Mouse (Mus musculus): ENCODE data around the gene Tcp1. TPM values are rescaled to one million over a fixed set of nuclear protein-coding genes. Genes with fewer than 3 reads are reported as not detected.
"Not testable (repeated sequence)": the region's sequence is repeated elsewhere in the genome, so short reads cannot be mapped to it uniquely, and the experiment has no call there.

Gene Tcp1
- polyA plus RNA-seq, 1 experiment from 2014 or later: 530 TPM

DNA sequence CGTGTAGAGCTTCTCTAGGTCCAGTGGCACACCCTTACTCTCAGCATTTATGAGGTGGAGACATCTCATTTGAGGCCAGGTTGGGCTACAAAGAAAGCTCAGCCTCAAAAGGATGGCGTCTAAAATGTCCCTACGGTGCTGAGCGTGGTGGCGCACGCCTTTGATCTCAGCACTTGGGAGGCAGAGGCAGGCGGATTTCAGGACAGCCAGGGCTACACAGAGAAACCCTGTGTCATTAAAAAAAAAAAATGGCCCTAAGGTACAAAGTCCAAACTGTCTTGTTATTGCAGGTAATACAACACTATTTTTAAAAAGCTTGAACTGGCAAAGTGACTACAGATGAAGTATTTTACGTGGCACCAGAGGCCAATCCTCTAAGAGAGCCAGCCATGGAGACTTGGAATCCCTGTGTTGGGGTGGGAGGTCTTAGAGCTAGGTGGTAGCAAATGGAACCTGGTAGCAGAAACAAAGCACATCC is 10.2 kb downstream of the Tcp1 start:
- DNase-seq (ENCODE audit: low spot score) (no peak), ATAC-seq (ENCODE audit: insufficient read depth, low FRiP score, low TSS enrichment) (no peak)
- Histone ChIP-seq H3K36me3 (ENCODE audit: control insufficient read depth, insufficient read depth, low read length) (peaks cover 32% of the 10 kb centered on the region), H3K4me2 (ENCODE audit: low read depth) (no peak overlapping the region), H3K27ac (ENCODE audit: low read depth, low read length) (no peak overlapping the region), H3K4me3 (ENCODE audit: low read depth, low read length) (no peak overlapping the region), H3K9ac (ENCODE audit: low read length) (no peak overlapping the region), H3K27me3 (ENCODE audit: control insufficient read depth, insufficient read depth, low read length) (no peaks in the 10 kb centered on the region), H3K9me3 (ENCODE audit: control insufficient read depth, low read length) (no peaks in the 10 kb centered on the region), H3K4me1 (ENCODE audit: control insufficient read depth, insufficient read depth, low read length) (no peaks in the 10 kb centered on the region)
- WGBS: 88% methylated on average over 8 of the region's 8 CpGs

GRCm38 (mm10) chr17:12931576-12931975 is 16.1 kb downstream of the Tcp1 start:
- H3K36me3 ChIP-seq (ENCODE audit: control insufficient read depth, insufficient read depth, low read length); H3K4me3 ChIP-seq (ENCODE audit: low read depth, low read length); H3K9me3 ChIP-seq (ENCODE audit: control insufficient read depth, low read length); H3K4me2 ChIP-seq (ENCODE audit: low read depth); H3K27me3 ChIP-seq (ENCODE audit: control insufficient read depth, insufficient read depth, low read length); DNase-seq (ENCODE audit: low spot score); ATAC-seq (ENCODE audit: insufficient read depth, low FRiP score, low TSS enrichment); H3K4me1 ChIP-seq (ENCODE audit: control insufficient read depth, insufficient read depth, low read length); H3K27ac ChIP-seq (ENCODE audit: low read depth, low read length); H3K9ac ChIP-seq (ENCODE audit: low read length): not testable (repeated sequence)
- whole genome bisulfite sequencing: 90% methylated on average over 5 of the region's 5 CpGs

- 78% methylated on average over 4 of the region's 4 CpGs for WGBS
- no peak for ATAC-seq (ENCODE audit: insufficient read depth, low FRiP score, low TSS enrichment)
- DNase-seq (ENCODE audit: low spot score): no peak
- Histone ChIP-seq H3K9ac (ENCODE audit: low read length) (no peak overlapping the region), H3K4me1 (ENCODE audit: control insufficient read depth, insufficient read depth, low read length) (no peaks in the 10 kb centered on the region), H3K27me3 (ENCODE audit: control insufficient read depth, insufficient read depth, low read length) (no peaks in the 10 kb centered on the region), H3K27ac (ENCODE audit: low read depth, low read length) (no peak overlapping the region), H3K4me3 (ENCODE audit: low read depth, low read length) (no peak overlapping the region), H3K36me3 (ENCODE audit: control insufficient read depth, insufficient read depth, low read length) (no peaks in the 10 kb centered on the region), H3K4me2 (ENCODE audit: low read depth) (no peak overlapping the region), H3K9me3 (ENCODE audit: control insufficient read depth, low read length) (no peaks in the 10 kb centered on the region)
These were observed 20.2 kb downstream of the Tcp1 start for GRCm38 (mm10) chr17:12935719-12936118.

DNA sequence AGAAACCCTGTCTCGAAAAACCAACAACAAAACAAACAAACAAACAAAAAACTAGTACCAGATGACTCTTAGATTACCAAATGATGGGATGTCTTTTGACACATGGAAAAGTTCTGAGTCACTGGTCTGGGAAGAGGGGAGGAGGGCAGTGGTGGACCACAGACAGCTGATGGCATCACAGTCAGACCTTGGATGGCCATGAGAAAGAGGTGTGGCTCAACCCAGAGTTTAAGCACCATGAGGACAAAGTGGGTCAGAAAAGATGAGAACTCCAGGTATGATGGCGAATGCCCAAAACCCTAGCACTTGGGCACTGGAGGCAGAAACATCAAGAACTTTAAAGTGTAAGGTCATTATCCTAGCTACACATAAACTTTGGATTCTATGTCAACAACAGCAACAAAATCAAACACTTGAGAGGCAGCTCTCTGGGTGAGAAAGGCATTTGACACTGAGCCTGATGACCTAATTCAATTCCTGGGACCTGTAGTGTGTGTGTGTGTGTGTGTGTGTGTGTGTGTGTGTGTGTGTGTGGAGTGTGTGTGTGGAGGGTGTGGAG is 22.0 kb downstream of the Tcp1 start:
- no peak overlapping the region for H3K27ac ChIP-seq (ENCODE audit: low read depth, low read length)
- H3K9me3 ChIP-seq (ENCODE audit: control insufficient read depth, low read length): no peaks in the 10 kb centered on the region
- 76% methylated on average over 2 of the region's 2 CpGs for WGBS
- no peak overlapping the region for H3K4me3 ChIP-seq (ENCODE audit: low read depth, low read length)
- DNase-seq (ENCODE audit: low spot score): no peak
- H3K27me3 ChIP-seq (ENCODE audit: control insufficient read depth, insufficient read depth, low read length): no peaks in the 10 kb centered on the region
- no peaks in the 10 kb centered on the region for H3K36me3 ChIP-seq (ENCODE audit: control insufficient read depth, insufficient read depth, low read length)
- ATAC-seq (ENCODE audit: insufficient read depth, low FRiP score, low TSS enrichment): no peak
- H3K4me2 ChIP-seq (ENCODE audit: low read depth): no peak overlapping the region
- H3K4me1 ChIP-seq (ENCODE audit: control insufficient read depth, insufficient read depth, low read length): no peaks in the 10 kb centered on the region
- no peak overlapping the region for H3K9ac ChIP-seq (ENCODE audit: low read length)

DNA sequence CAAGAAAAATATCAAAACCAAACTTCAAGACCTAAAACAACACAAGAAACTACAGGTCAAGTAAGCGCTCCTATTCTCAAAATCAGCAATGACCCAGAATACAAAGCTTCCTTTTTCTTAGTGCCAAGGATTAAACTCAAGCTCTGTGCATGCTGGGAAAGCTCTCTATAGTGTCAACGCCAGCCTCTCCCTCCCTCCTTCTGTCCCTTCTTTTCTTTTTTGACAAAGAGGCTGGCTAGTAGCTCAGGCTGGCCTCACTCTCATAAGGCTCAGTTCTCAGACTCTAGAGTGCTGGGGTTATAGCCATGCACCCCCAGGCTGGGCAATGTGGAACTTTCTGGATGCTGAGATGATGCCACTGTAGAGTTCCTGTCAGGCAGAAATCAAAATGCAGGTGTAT is 22.6 kb downstream of the Tcp1 start:
- Histone ChIP-seq H3K27me3 (ENCODE audit: control insufficient read depth, insufficient read depth, low read length) (no peaks in the 10 kb centered on the region), H3K4me1 (ENCODE audit: control insufficient read depth, insufficient read depth, low read length) (no peaks in the 10 kb centered on the region), H3K9me3 (ENCODE audit: control insufficient read depth, low read length) (no peaks in the 10 kb centered on the region), H3K27ac (ENCODE audit: low read depth, low read length) (no peak overlapping the region), H3K4me2 (ENCODE audit: low read depth) (no peak overlapping the region), H3K36me3 (ENCODE audit: control insufficient read depth, insufficient read depth, low read length) (peaks cover under 1% of the 10 kb centered on the region; the same call in 1 of the 2 replicates), H3K9ac (ENCODE audit: low read length) (no peak overlapping the region), H3K4me3 (ENCODE audit: low read depth, low read length) (no peak overlapping the region)
- WGBS: 64% methylated on average over 2 of the region's 2 CpGs
- DNase-seq (ENCODE audit: low spot score) (no peak), ATAC-seq (ENCODE audit: insufficient read depth, low FRiP score, low TSS enrichment) (no peak)

DNA sequence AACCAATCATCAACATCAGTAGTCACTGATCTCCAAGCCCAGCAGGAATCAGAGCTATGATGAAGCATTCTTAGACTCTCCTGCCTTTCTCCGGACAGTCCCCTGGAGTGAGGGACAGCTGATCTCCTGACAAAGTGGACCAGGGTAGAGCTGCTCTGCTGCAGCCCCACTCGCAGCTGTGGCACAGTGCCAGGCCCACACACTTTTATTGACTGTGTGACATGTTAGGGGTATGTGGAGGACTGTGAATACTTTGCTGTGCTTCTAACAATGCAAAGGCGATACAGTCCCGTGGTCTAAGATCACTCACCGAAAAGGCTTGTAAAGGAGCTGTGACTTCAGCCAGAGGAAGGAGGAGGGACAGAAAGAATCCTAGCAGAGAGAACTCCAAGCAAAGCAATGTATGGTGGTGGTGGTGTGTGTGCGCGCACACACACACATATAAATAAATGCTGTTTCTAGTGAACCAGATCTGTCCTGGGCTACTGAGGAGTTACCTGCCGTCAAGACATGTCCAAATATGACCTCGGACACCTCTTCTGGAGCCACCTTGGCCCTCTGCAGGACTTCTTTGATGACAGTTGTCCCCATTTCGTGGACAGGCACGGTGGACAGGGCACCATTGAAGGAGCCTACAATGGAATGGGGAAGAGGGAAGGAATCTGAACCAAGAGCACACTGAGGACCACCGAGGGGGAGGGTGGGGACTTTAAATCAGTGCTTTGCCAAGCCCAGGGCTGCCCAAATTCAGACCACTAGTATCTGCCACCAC is 24.1 kb downstream of the Tcp1 start:
- ATAC-seq (ENCODE audit: insufficient read depth, low FRiP score, low TSS enrichment): 0 out of 2 replicates have a peak, but pooled peaks have one; percentile 23
- H3K4me1 ChIP-seq (ENCODE audit: control insufficient read depth, insufficient read depth, low read length); H3K27me3 ChIP-seq (ENCODE audit: control insufficient read depth, insufficient read depth, low read length); DNase-seq (ENCODE audit: low spot score); H3K4me3 ChIP-seq (ENCODE audit: low read depth, low read length); H3K36me3 ChIP-seq (ENCODE audit: control insufficient read depth, insufficient read depth, low read length); H3K27ac ChIP-seq (ENCODE audit: low read depth, low read length); H3K9ac ChIP-seq (ENCODE audit: low read length); H3K9me3 ChIP-seq (ENCODE audit: control insufficient read depth, low read length): not testable (repeated sequence)
- peak overlapping the region; percentile 36 for H3K4me2 ChIP-seq (ENCODE audit: low read depth)
- WGBS: 47% methylated on average over 2 of the region's 12 CpGs

DNA sequence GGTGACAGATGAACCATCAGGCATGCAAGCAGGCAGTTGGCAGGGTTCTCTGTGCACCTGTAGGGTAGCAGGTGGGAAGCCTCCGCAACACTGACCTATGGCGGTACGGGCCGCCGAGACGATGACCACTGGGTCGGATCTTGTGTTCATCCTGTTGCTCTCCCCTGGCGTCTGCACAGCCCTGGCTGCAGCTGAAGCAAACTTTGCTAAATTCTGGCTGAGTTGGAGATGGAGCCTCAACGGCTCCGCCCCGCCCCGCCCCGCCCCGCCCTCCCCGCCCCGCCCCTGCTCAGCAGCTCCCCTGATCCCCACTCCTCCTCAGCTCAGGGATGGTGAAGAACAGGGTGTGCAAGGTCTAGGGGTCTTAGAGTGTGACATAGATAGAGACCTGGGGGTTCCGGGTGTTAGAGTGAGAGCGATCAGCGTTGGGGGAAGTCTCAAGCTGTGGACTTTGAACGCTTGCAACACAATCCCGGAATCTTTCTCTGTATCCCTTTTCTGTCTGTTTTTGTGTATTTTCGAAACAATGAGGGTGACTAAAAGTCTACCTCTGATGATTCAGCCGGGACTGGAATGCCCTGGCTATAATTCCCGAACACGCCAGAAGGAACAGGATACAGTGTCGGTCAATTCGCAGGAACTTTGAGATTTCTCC is 24.8 kb downstream of the Tcp1 start, which contains the start of gene Acat3:
TSS of gene Acat3 (minus strand) at position 450 of the 655 bp plus-strand sequence.
- no peak within 1 kb of the TSS for H3K9ac ChIP-seq (ENCODE audit: low read length)
- ATAC-seq (ENCODE audit: insufficient read depth, low FRiP score, low TSS enrichment) (peak; percentile 41; the same call in 1 of the 2 replicates), DNase-seq (ENCODE audit: low spot score) (no peak)
- no peaks in the 10 kb centered on the region for H3K27me3 ChIP-seq (ENCODE audit: control insufficient read depth, insufficient read depth, low read length)
- no peaks in the 10 kb centered on the region for H3K4me1 ChIP-seq (ENCODE audit: control insufficient read depth, insufficient read depth, low read length)
- H3K36me3 ChIP-seq (ENCODE audit: control insufficient read depth, insufficient read depth, low read length): peaks cover 9% of the 10 kb centered on the region; the same call in 1 of the 2 replicates
- WGBS: 19% methylated on average over 27 of the region's 27 CpGs
- no peak within 1 kb of the TSS for H3K27ac ChIP-seq (ENCODE audit: low read depth, low read length)
- no peaks in the 10 kb centered on the region for H3K9me3 ChIP-seq (ENCODE audit: control insufficient read depth, low read length)
- H3K4me3 ChIP-seq (ENCODE audit: low read depth, low read length): no peak within 1 kb of the TSS
- H3K4me2 ChIP-seq (ENCODE audit: low read depth): peak within 1 kb of the TSS; percentile 36

- H3K9me3 ChIP-seq (ENCODE audit: control insufficient read depth, low read length): no peaks in the 10 kb centered on the region
- DNase-seq (ENCODE audit: low spot score) (no peak), ATAC-seq (ENCODE audit: insufficient read depth, low FRiP score, low TSS enrichment) (no peak)
- no peaks in the 10 kb centered on the region for H3K4me1 ChIP-seq (ENCODE audit: control insufficient read depth, insufficient read depth, low read length)
- 81% methylated on average over 8 of the region's 8 CpGs for WGBS
- H3K36me3 ChIP-seq (ENCODE audit: control insufficient read depth, insufficient read depth, low read length): peaks cover 14% of the 10 kb centered on the region; the same call in 1 of the 2 replicates
- no peak overlapping the region for H3K4me3 ChIP-seq (ENCODE audit: low read depth, low read length)
- H3K27me3 ChIP-seq (ENCODE audit: control insufficient read depth, insufficient read depth, low read length): no peaks in the 10 kb centered on the region
- H3K27ac ChIP-seq (ENCODE audit: low read depth, low read length): no peak overlapping the region
- H3K9ac ChIP-seq (ENCODE audit: low read length): no peak overlapping the region
- no peak overlapping the region for H3K4me2 ChIP-seq (ENCODE audit: low read depth)
These were observed 26.2 kb downstream of the Tcp1 start for GRCm38 (mm10) chr17:12941543-12942260.

Measured in neural tube, embryonic 11.5 days (tissue).